Mouse (Mus musculus) right cerebral cortex, adult 18-20 months (tissue): ENCODE measurements at regions not wholly inside any gene's neighbourhood (a gene's known extent, or its start where the extent isn't known, plus 50 kb on each side); places are given as distances from the start of the nearest gene placed in this dataset.

Experiments
- DNase-seq: peaks from one replicate; pipeline ENCODE4 v3.0.0; 2022; ENCODE audit warnings: mixed read lengths

DNA sequence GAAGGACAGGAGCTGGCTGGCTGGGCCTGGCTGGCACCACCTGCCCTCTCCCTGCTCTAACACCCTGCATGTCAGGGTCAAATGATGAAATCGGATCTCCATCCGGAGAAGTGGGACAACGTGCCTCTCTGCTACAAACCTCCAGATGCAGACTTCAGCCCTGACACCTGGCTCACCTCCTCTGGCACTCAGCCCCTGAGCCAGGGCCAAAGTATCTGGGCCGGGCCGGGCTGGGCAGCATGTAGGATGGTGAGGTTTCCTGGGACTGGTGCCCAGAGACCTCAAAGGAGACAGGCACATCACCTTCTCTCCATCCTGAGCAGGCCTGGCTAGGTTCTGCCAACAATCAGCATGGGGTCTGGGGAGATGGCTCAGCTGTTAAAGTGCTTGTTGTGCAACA lies 113.5 kb downstream of the Tfcp2l1 start:
- no peak for DNase-seq

DNA sequence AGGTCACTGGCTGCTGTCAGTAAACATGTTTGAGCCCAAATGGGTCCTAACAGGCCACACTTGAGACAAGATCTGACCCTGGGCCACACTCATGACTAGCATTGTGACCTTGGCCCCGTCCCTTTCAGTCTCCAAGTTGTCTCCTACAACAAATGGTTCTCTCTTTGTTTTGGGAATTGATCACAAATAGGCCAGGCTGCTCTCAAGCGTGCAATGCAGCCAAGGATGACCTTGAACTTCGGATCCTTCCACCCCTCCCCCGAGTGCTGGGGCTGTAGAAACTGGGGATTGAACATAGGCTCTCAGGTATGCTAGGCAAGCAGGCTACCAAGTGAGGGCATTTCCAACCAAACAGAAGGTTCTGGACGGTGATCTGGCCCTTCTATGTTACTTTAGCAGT lies 120.5 kb downstream of the Tfcp2l1 start:
- no peak for DNase-seq

DNA sequence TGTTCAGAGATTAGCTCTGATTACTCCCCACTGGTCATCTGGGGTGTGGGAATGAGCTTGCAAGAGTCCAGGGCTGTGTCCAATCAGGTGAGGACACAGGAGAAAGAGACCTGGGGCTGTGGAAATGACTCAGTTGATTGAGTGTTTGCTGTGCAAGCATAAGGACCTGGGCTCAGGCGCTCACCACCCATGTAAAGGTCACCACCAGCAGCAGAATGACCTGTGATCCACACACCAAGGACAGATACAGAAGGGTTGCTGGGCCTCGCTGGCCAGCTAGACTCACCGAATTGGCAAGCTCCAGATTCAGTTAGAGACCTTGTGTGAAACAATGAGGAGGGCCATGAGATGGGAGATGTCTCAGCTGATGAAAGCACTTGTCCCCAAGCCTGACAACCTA lies 125.1 kb downstream of the Tfcp2l1 start:
- no peak for DNase-seq

DNA sequence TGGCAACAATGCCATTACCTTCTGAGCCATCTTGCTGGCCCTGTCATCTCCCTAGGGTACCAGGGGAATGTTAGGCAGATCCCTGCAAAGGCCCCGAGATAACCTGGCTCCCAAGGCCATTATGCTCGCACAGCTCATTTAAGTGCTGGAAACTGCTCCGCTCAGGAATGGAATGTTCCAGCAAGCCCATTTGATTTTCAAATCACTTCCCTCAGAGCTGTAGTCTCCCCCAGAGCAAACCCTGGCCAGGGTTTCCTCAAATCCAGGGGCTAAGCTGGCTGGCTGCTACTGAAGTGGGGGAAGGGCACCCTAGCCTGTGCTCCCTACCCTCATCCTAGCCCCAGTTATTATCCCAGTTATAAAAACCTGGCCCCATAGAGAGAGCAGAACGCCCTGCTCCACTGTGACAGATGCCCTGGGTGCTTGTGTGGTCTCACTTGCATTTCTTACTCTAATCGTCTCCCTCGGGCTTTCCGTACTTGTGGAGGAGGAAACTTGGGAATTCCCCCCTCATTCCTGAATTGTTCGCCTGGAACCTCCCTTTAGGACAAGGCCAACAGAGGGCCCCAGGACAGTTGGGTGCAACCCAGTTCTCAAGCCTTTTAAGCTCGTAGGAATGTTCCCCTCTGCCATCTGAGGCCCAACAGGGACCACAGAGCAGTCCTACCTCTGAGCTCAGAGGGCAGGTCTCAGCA lies 128.6 kb downstream of the Tfcp2l1 start:
- DNase-seq = no peak

DNA sequence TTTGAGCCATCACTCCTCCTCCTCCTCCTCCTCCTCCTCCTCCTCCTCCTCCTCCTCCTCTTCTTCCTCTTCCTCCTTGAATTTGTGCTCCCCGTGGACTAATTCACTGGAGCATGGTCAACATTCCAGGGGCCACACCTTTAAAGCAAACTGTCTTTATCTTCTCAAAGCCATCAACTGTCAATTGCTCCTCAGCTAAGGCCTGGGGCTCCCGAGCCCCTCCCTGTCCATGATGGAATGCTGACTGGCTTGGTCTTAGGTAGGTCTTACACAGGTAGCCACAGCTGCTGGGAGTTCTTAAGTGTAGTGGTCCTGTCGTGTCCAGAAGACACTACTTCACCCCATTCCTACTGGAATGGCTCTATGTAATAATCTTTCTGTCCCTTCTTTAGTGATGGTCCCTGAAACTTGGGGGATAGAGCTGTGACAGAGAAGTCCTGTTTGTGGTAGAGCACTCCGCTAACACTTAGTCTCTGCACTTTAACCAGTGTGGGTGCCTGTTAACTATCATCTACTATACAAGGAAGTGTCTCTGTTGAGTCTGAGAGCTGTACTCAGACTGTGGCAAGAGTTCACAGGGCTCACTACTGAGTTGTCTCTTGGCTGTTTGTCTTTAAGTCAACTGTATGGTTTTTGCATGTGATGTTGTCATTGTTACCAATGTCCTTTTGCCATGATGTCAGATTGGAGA lies 129.7 kb downstream of the Tfcp2l1 start:
- no peak for DNase-seq

DNA sequence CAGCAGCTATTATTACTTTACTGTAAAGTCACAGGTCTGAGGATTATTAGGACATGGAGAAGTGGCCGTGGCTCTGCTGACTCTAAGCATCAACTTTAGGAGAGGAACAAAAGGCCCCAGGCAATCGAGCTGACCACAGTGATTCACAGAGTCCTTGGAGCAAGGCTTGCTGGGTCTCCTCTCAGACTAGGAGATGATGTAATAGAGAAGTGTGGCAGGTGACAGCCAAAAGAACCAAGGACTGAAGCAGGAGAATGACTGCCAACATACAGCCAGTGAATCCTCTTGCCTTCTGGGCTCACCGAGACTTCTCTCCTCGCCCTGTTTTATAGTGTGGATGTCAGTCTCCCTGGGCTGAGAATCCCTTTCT lies 130.3 kb downstream of the Tfcp2l1 start:
- DNase-seq = no peak

DNA sequence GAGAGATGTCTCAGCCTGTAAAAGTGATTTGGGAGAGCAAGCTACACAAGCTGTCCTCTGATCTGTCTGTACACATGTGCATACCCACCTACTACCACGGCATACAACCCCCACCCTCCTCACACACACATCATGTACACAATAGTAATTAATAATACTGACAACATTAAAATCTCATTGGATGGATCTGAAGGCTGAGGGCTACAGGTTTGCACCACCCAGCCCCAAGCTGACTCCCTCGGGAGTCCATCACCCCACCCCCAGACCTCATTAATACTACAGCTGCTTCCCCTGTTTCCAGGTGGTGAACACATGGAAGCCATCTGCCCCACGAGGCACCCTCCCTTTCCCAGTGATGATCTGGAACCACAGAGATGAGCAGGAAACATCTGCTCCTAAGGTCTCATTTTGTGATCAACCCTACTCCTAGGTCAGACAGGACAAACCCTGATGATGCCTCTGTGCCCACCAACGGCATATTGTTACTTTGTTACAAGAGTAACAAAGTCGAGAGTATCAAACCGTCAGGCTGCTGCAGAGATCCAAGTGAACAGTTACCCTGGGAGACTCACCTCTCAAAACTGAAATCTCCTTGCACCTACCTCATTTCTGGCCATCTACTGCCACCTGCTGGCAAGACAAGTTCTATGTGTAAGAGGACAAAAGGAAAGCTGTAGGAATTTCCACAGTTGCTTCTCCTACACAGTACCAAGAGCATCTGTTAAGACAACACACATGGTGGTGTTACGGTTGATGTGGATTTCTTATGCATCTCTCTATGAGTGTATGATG lies 131.6 kb downstream of the Tfcp2l1 start:
- DNase-seq = peak; percentile 86

DNA sequence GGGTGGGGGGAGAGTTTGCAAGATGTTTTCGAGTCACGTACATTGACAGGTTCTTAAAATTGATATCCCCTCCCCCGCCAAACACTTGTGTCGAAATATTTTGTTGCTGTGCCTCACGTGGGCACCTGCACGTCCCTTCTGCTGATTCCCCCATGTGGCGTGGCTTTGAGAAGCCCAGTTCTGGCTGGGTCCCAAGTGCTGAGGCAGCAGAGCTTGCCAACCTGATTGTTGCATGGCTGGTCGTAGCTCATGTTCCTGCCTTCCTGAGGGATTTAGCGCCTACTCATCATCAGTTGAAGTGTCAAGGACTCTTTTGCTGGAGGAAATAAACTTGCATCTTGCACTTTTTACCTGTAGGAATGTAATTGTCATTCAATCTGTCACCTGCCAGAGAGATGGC lies 137.8 kb downstream of the Tfcp2l1 start:
- no peak for DNase-seq

DNA sequence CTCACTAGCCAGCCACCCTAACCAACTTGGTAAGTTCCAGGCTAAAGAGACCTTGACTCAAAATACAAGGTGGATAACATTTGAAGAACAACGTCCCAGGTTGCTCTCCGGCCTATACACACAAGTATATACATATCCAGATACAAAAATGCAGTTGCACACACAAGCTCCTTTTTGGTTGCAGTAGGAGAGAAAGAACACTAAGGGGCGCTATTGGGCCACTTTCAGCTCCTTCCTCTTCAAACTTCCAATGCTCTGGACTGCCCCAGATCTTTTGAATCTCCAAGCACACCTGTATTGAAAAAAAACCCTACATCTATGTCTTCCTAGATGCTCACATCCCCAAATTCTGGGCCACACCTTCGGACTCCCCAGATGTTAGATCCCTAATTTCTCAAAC lies 141.1 kb downstream of the Tfcp2l1 start:
- DNase-seq = peak; percentile 43

DNA sequence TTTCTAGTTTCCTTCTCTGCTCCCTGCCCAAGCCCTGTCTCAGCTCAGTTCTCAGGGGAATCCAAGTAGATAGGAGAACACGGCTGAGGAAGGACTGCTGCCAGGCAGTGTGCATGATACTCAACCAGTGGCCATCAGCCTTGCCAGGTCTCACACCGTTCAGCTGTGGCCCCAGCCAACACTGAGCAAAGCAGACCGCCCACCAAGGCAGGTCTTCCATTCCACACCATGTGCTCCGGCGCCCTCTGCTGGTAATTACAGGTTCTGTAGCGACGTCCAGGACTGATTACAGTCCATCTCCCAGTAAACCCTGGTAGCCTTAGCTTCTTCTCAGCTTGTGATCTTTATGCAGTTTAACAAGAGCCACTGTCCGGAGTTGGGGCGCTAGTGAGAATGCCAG lies 144.5 kb downstream of the Tfcp2l1 start:
- peak; percentile 22 for DNase-seq

DNA sequence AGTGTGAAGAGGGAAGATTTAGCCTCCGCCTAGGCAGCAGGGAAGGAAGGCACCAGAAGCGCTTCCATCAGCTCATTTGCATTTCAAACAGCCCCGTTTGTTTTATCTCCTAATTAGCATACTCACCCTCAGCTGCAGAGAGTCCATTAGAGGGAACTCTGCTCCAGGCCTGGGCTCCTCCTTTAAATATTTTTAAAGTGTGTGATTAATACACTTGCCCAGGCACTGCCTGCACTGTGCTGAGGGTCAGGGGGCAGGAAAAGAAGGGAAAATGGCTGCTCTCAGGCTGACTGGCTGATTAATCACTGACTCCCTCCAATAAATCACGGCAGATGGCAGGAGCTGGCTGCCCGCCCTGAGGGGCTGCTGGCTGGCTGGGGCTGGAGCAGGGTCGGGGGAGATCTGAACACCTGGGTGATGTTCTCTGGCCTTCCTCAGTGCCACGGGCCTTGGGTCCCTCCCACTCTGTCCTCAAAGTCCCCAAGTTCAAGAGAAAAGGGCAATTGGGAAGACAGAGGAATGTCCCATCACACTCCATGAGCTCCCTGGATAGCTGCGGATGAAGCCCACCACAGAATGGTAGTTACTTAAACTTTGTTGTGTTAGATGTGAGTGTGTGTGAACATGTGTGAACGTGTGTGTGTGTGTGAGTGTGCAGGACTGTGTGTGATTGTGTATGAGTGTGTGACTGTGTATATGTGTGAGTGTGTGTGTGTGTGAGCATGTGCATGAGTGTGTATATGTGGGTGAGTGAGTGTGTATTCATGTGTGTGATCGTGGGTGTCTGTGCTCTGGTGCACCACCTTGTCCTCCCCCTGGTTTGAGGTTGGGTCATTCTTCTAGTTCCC lies 149.1 kb downstream of the Tfcp2l1 start:
- no peak for DNase-seq
